Mouse (Mus musculus) ovary, adult 10 weeks (tissue): ENCODE data around the gene Tmem174. TPM values are rescaled to one million over a fixed set of nuclear protein-coding genes. Genes with fewer than 3 reads are reported as not detected.

Experiments used
- polyA plus RNA-seq: library from polyadenylated mRNA; stranded (reverse); fragments of 350-450 nt; fragmentation: Illumina TruSeq; extraction: RNeasy Lipid Tissue Mini Kit (QIAGEN cat#74804); gene quantifications from one replicate; pipeline ENCODE4 v1.2.3, GENCODE M21; 2014

Gene Tmem174
- polyA plus RNA-seq, result not detected

DNA sequence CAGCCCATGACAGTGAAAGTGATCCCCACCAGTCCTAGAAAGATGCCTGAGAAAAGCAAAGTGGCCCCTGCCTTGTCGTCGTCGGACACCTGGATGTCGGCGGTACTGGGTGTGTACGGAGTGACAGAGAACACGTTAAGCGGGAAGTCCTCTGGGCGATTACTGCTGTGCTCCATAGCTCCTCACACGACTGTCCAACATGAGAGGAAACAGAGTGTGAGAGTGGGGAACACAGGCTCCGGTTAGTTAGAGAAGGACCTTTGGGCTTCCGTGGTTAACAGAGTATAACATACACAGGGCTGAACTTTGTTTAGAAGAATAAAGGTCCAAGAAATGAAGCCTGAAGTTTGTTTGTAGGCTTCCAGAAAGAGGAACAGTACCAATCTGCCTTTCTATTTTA, at the start of gene Tmem174:
Gene Tmem174 (minus strand): TSS at position 266 of the 400 bp plus-strand sequence.

Other genes with a start within 250 kb of the Tmem174 start
- 2.0 TPM for gene Gm10320, start 145.4 kb downstream of the Tmem174 start, polyA plus RNA-seq
- gene Tmem171, start 57.4 kb upstream of the Tmem174 start, polyA plus RNA-seq, result 0.91 TPM
- gene Fcho2, start 178.0 kb upstream of the Tmem174 start, polyA plus RNA-seq, result 278 TPM